Mouse (Mus musculus): ENCODE results near the gene Nacc1.
A peak's percentile ranks its signal among the peaks of the same experiment; 100 is the strongest.

The Nacc1 gene

DNA sequence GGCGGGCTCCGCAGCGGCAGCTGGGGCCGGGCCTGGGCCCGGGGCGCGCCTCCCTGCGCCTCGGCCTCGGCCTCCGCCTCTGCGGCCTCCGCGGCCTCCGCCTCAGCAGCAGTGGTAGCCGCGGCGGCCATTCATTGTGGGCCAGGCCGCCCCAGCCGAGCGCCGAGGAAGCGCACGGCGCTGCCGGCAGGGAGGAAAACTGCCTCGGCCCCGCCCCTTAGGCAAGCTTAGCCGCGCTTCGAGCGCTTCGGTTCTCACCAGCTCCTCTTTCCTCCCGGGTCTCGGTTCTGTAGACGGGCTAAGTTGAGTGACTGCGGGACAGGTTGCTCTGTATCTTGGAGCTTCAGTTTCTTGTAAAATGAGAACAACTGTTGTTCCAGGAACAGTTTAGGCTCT, at the start of gene Nacc1:
Nacc1 (minus strand) TSS at position 158 of the 396 bp plus-strand sequence.
- peak; percentile 88 for DNase-seq

DNA sequence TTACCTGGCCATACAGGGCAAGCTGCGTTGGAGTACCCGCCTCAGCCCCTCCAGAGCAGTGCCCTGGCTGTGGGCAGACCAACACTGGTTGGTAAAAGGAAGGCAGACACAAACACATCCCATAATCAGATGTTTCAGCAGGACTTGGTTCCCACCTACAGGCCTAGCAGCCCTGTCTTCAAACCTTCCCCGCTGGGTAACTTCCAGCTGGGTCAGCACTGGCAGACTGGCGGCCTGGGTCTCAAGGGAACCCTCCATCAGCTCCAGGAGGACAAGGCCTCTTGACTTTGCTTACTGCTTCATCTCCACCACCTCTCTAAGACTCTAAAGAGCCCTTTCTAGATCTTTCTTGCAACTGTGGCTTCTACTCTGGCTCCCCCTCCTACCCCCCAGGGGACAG, 48.9 kb upstream of the Nacc1 start:
- no peak for DNase-seq

DNA sequence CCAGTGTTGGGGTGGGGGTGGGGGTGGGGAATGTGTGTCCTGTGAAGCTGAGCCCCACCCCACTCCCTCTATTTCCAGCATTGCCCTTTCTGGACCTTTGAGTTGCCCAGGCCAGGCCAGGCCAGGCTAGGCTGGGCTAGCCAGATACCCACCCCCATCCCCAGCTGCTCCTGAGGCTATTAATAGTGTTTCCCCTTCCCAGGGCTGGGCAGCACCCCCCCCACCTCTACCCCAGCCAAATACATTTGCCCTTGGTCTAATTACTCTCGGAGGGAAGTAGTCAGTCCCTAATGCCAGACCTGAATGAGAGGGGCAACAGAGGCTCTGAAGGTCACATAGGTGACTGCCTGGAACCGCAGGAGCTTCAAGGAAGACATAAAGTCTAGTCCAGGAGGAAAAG, 47.9 kb upstream of the Nacc1 start:
- no peak for DNase-seq

- no peak for DNase-seq
Measured at GRCm38 (mm10) chr8:84734680-84735079, 47.0 kb upstream of the Nacc1 start.

DNA sequence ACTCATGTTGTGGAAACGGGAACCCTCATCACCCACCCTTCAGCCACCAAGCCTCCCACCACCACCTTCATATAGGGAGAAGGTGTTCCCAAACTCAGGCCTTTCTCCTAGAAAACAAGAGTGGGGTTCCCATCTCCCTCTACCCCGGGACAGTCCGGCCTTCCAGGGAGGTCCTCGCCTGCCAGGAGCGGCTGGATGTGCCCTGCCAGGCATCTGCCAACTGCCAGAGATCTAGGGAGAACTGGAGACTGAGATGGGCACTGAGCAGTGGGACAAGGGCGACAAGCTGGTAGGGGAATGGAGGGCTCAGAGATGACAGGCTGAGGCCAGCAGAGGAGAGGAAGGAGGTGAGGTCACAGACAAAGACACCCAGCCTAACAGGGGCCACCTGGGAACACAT, 46.3 kb upstream of the Nacc1 start:
- no peak for DNase-seq

DNA sequence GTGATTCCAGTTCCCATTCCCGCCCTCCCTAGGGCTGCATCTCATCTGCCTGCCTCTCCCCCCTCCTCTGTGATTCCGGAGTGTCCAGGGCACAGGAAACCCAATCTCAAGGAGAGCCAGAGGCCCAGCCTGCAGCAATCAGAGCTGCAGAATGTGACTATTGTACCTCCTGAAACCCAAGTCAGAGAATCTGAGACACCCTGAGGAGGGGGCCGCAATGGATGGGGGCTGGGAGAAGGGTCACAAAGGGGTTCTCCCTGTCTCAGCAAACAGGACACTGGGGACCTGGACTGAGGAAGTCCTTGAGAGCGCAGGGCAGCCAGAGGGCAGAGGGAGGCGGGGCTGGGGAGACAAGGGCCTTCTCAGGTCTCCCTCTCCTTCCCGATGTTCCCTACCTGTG, 45.3 kb upstream of the Nacc1 start:
- no peak for DNase-seq

GRCm38 (mm10) chr8:84732545-84732944, 44.9 kb upstream of the Nacc1 start:
- DNase-seq: peak; percentile 67

GRCm38 (mm10) chr8:84731371-84732177, 43.9 kb upstream of the Nacc1 start:
- DNase-seq: no peak

DNA sequence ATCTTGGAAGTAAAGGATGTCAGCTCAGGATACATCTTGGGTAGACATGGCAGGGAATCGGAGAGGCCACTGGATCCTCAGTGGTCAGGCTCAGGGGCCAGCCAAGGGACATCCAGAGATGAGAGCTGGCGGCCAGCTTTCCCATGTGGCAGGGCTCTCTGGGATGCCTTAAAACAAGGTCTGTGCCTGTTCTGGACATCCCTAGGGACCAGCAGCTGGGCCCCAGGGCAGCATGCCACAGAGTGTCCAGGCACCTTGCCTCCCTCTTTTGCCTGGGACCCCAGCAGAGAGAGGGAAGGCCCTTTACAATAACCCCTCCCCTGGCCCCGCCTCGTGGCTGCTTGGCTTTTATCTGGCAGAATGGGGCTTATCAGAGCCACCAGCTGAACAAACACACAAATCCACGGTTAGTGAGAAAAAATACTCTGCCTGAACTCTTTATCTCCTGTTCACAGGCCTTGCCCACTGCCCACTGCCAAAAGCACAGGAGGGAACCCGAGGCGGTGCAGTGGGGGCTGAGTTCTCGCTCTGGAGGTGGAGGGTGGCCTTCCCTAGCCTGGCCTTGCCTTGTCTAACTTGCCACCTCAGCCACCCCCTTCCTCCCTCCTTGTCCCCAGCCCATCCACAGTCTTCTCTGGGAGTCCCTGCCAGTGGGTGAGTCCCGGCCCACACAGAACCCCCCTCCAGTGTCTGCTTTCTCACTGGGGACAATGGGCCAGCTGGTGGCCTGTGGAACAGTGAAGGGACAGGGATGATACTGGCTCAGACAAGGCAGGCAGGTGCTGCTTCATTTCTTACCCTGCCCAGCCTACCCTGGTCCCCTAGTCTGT, 43.1 kb upstream of the Nacc1 start:
- no peak for DNase-seq

DNA sequence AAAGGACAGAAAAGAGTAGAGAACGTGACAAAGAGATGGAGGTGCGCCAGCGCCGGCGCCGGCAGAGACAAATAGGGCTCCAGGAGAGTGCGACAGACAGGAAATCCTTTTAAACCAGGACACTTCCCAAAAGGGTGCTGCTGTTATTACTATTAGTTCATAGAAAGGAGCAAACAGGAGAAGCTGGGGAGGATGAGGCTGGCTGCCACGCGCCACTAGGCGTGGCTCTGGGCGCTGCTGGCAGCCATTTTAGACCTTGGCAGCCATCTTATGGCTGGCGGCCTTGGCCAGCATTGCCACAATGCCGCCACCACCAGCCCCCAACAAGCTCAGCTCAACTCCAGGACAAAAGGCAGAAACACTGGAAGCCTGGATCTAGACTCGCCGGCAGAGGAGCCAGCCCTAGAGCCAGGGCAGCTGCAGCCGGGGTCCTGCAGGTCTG, 42.3 kb upstream of the Nacc1 start:
- DNase-seq: no peak

GRCm38 (mm10) chr8:84728474-84728873, 40.8 kb upstream of the Nacc1 start:
- no peak for DNase-seq

GRCm38 (mm10) chr8:84725941-84726259, 38.2 kb upstream of the Nacc1 start:
- DNase-seq: no peak

- DNase-seq: no peak
Measured at GRCm38 (mm10) chr8:84725246-84725940, 37.7 kb upstream of the Nacc1 start.

DNA sequence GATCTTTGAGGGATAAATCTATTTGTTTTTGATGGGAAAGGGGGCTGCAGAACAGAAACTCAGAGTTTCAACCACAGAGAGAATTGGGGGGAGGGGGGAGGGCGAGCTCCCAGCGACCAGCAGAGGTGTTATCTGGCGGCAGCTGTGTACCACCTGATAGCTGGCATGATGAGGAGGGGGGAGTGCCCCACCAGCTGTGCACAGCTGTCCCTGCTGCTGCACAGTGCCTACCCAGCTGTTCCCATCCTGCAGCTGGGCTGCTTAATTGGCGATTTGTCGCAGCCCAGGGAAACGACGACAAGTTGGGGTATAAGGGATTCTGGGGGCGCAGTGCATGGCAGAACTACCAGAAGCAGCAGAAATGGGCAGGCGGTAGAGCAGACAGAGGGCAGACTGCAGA, 37.0 kb upstream of the Nacc1 start:
- no peak for DNase-seq

DNA sequence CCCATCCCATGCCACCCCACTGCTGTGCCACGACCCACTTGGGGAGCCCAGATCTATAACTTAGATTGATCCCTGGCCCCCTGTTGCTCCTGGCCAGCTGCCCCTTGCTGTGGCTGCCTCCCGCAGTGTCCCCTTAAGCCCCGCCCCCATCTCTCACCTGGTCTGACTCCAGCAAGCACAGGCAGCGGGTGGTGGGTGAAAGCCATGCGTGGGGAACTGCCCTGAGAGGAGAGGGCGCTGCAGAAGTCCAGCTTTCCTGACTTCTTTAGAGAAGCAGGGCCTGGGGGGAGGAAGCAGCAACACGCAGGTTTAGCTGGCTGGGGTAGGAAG, 35.9 kb upstream of the Nacc1 start:
- no peak for DNase-seq

DNA sequence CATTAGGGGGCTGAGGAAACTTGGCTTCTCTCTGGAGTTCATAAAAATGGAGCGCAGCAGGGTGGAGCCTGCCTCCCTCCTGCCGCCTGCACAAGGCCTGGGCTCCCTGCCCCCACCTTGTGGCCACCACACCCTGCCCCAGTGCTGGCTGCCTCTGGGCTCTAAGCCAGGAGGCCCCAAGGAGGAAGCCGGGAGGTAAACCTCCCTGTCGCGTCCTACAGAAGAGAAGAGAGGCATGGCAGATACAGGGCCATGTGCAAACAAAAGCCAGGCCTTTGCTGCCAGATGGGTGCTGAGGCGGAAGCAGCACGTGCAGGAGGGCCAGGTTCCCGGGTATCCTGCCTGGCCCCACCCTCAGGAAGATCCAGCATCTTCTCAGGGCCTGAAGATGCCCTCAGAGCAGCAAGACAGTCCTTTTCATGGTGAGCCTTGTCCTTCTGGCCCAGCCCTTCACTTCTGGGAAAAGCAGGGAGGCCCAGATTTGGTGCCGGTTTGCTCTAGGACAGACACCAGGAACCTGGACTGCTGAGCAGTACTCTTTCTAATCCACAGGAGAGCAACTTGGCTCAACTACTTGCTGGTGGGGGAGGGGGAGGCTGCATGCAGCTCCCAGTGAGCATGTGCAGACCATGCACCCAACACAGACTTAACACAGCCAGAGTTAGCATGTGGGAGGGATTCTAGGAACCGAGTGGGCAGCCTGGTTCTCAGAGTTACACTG, 35.3 kb upstream of the Nacc1 start, which contains the start of gene G430095P16Rik:
G430095P16Rik (plus strand) TSS at position 158 of the 721 bp plus-strand sequence.
- peak; percentile 74 for DNase-seq

DNA sequence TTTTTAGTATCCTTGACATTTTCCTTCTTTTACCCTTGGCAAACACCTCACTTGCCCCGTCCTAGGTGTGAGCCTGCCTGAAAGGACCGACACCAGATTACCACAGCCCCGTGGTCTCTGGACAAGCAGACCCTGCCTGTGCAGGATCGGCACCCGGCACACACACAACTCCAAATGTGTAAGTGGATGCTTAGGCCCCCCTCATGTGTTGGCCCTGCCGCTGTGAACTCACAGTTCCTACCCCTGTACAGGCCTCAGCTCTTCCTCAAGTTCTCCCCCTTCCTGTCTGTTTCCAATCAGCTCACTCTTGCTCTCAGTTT, 34.8 kb upstream of the Nacc1 start:
- no peak for DNase-seq

GRCm38 (mm10) chr8:84718959-84719690, 31.5 kb upstream of the Nacc1 start:
- no peak for DNase-seq

GRCm38 (mm10) chr8:84718476-84718875, 30.8 kb upstream of the Nacc1 start:
- no peak for DNase-seq

DNA sequence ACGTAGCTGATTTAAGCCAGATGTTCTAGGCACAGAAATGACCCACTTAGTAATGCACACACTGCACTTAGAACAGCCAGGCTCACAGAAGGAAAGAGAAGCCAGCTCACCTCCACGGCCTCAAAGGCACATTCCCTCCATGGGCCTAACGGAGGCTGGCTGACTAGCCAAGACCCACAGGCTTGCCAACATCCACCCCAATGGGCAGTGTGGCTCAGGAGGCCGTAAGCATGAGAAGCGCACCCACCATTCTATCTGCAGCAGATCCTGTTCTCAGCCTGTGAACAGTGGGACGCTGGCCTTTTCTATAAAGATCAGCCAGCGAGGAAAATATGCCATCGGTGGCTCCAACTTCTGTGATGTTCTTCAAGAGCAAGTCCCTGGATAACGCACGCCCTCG, 29.1 kb upstream of the Nacc1 start:
- DNase-seq: no peak

DNA sequence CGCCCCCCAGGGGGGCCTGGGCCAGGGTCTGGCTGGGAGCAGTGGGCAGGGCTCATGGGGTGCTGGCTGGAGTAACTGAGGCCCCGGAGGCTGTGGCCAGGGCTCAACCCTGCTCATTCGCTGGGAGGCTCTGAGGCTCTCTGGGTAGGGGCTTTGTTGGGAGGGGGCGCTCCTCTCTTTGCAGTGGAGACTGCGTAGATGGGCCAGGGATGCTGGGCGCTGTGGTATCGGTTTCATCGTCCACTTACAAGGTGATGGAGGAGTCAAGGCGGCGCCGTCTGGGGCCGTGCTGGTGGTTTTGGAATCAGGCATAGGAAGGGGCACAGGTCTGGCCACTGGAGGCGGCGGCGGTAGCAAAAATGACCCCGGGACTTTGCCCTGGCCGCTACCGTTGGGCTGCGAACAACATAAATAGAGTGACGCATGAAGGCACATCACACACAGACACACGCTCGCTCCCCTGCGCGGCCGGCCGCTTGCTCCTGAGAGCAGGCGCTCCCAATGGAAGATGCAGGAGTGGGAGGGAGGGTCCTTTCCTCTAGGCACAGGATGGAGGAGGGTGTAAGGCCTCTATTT, 28.3 kb upstream of the Nacc1 start:
- DNase-seq: no peak

DNA sequence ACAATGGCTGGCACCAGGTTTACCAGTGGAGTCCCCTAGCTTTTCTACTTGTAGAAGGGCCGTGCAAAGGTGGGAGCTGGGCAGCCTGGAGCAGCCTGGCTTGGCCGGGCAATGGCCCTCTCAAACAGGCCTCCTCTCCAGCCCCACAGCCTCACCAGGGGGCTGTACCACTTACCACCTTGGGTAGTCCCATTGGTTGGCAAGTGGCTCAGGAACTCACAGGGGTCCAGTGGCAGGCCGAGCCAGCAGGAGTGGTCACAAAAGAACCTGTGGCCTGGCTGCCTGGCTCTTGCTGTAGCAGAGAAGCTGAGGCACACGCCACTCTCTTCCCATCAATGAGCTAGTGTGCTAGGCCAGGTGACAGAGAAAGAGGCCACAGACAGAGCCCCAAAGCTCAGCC, 26.5 kb upstream of the Nacc1 start:
- DNase-seq: no peak
